Mouse (Mus musculus) heart, postnatal 14 days (tissue): ENCODE measurements at regions not wholly inside any gene's neighbourhood (a gene's known extent, or its start where the extent isn't known, plus 50 kb on each side); places are given as distances from the start of the nearest gene placed in this dataset.

Experiments used
- DNase-seq, 2 experiments: peaks; one replicate each; pipeline ENCODE4 v3.0.0; 2021 to 2022
- intact Hi-C: fragments of 180-260 bp; cut with DNase I; formaldehyde crosslinking; loops from one replicate; pipeline ENCODE4 v1.15.1; 2025

- intact Hi-C loops: no loop called here
- no peak for DNase-seq
Observed at GRCm38 (mm10) chr4:153321085-153321484, 161.5 kb downstream of the Ajap1 start.

- intact Hi-C loops: no loop called here
- no peak for DNase-seq
Observed at GRCm38 (mm10) chr4:153320602-153321001, 162.0 kb downstream of the Ajap1 start.

GRCm38 (mm10) chr4:153316964-153317724 lies 165.5 kb downstream of the Ajap1 start:
- peak in 1 of 2 experiments; percentile 4 for DNase-seq
- intact Hi-C loops: no loop called here

GRCm38 (mm10) chr4:153316519-153316918 lies 166.1 kb downstream of the Ajap1 start:
- no peak for DNase-seq
- intact Hi-C loops: no loop called here

- DNase-seq: no peak
- intact Hi-C loops: no loop called here
Observed at GRCm38 (mm10) chr4:153313961-153314360, 168.7 kb downstream of the Ajap1 start.

- intact Hi-C loops: no loop called here
- no peak for DNase-seq
Observed at GRCm38 (mm10) chr4:153311574-153311973, 171.0 kb downstream of the Ajap1 start.

GRCm38 (mm10) chr4:153310641-153311040 lies 172.0 kb downstream of the Ajap1 start:
- no peak for DNase-seq
- intact Hi-C loops: no loop called here

GRCm38 (mm10) chr4:153303521-153303920 lies 179.1 kb downstream of the Ajap1 start:
- intact Hi-C loops: no loop called here
- no peak for DNase-seq

- no peak for DNase-seq
- intact Hi-C loops: no loop called here
Observed at GRCm38 (mm10) chr4:153302855-153303254, 179.8 kb downstream of the Ajap1 start.

GRCm38 (mm10) chr4:153298277-153298676 lies 184.3 kb downstream of the Ajap1 start:
- intact Hi-C loops: no loop called here
- DNase-seq: no peak

- intact Hi-C loops: no loop called here
- DNase-seq: no peak
Observed at GRCm38 (mm10) chr4:153294828-153295227, 187.8 kb downstream of the Ajap1 start.

GRCm38 (mm10) chr4:153293137-153293536 lies 189.5 kb downstream of the Ajap1 start:
- DNase-seq: no peak
- intact Hi-C loops: no loop called here

GRCm38 (mm10) chr4:153288362-153288761 lies 194.2 kb downstream of the Ajap1 start:
- intact Hi-C loops: no loop called here
- DNase-seq: no peak

- intact Hi-C loops: no loop called here
- DNase-seq: no peak
Observed at GRCm38 (mm10) chr4:153284209-153284608, 198.4 kb downstream of the Ajap1 start.

- intact Hi-C loops: no loop called here
- DNase-seq: no peak
Observed at GRCm38 (mm10) chr4:153276571-153276970, 206.0 kb downstream of the Ajap1 start.

- intact Hi-C loops: no loop called here
- DNase-seq: no peak
Observed at GRCm38 (mm10) chr4:153271376-153271775, 211.2 kb downstream of the Ajap1 start.

GRCm38 (mm10) chr4:153263216-153263805 lies 219.3 kb downstream of the Ajap1 start:
- no peak for DNase-seq
- intact Hi-C loops: no loop called here

- intact Hi-C loops: no loop called here
- DNase-seq: no peak
Observed at GRCm38 (mm10) chr4:153260941-153261557, 221.6 kb downstream of the Ajap1 start.

- intact Hi-C loops: no loop called here
- DNase-seq: no peak
Observed at GRCm38 (mm10) chr4:153251943-153252342, 230.7 kb downstream of the Ajap1 start.

GRCm38 (mm10) chr4:153251311-153251710 lies 231.3 kb downstream of the Ajap1 start:
- DNase-seq: no peak
- intact Hi-C loops: no loop called here

GRCm38 (mm10) chr4:153236680-153237079 lies 245.9 kb downstream of the Ajap1 start:
- intact Hi-C loops: no loop called here
- no peak for DNase-seq

- intact Hi-C loops: no loop called here
- no peak for DNase-seq
Observed at GRCm38 (mm10) chr4:153233762-153234161, 248.8 kb downstream of the Ajap1 start.
